Mouse (Mus musculus) midbrain, postnatal 0 days (tissue): ENCODE results near the gene Vmn1r204. TPM values are rescaled to one million over a fixed set of nuclear protein-coding genes. Genes with fewer than 3 reads are reported as not detected.
"Not testable (repeated sequence)": the region's sequence is repeated elsewhere in the genome, so short reads cannot be mapped to it uniquely, and the experiment has no call there.

Source experiments
- ATAC-seq: fragments of 200-750 bp; cut with Nextera tagmentation; 2 replicates; pipeline ENCODE4 v1.8.0; 2017; ENCODE audit warnings: moderate number of reproducible peaks, mild to moderate bottlenecking, moderate TSS enrichment, moderate library complexity; ENCODE audit not compliant: low FRiP score
- DNase-seq: peaks from one replicate; pipeline ENCODE4 v3.0.0-alpha.2; 2015; ENCODE audit warnings: low spot score
- H3K27ac ChIP-seq: fragments of 300-500 bp; sonication (generic); 2 replicates; pipeline ENCODE4 v1.5.1; 2014; ENCODE audit warnings: low read depth, mild to moderate bottlenecking, low read length, mixed read lengths
- H3K27me3 ChIP-seq: fragments of 300-500 bp; sonication (generic); 2 replicates; pipeline ENCODE4 v1.6.1; 2014; ENCODE audit warnings: low read length, control low read depth, mixed read lengths; ENCODE audit not compliant: insufficient read depth
- H3K36me3 ChIP-seq: fragments of 300-500 bp; sonication (generic); 2 replicates; pipeline ENCODE4 v1.6.1; 2014; ENCODE audit warnings: low read length, control low read depth, mixed read lengths; ENCODE audit not compliant: insufficient read depth
- H3K4me1 ChIP-seq: fragments of 300-500 bp; sonication (generic); 2 replicates; pipeline ENCODE4 v1.6.1; 2014; ENCODE audit warnings: mild to moderate bottlenecking, control low read depth, antibody characterized with exemption, low read length, mixed read lengths; ENCODE audit not compliant: insufficient read depth
- H3K4me2 ChIP-seq: fragments of 300-500 bp; sonication (generic); 2 replicates; pipeline ENCODE4 v1.6.1; 2014; ENCODE audit warnings: low read depth, mild to moderate bottlenecking, low read length, mixed read lengths; ENCODE audit not compliant: poor library complexity, severe bottlenecking
- H3K4me3 ChIP-seq: fragments of 300-500 bp; sonication (generic); 2 replicates; pipeline ENCODE4 v1.5.1; 2014; ENCODE audit warnings: low read depth, mild to moderate bottlenecking, low read length, moderate library complexity
- H3K9ac ChIP-seq: fragments of 300-500 bp; sonication (generic); replicated peaks from 2 replicates; pipeline ENCODE4 v1.6.1; 2014; ENCODE audit warnings: mild to moderate bottlenecking, low read length, moderate library complexity, mixed read lengths; ENCODE audit not compliant: poor library complexity, severe bottlenecking
- H3K9me3 ChIP-seq: fragments of 300-500 bp; sonication (generic); 2 replicates; pipeline ENCODE4 v1.6.1; 2016; ENCODE audit warnings: low read length, control low read depth
- CTCF ChIP-seq: IDR thresholded peaks from 2 replicates; pipeline ENCODE4 v1.5.1; 2016; ENCODE audit warnings: antibody characterized with exemption, mild to moderate bottlenecking
- WGBS: fragments of 180-500 bp; shearing (Covaris S2); extraction: QIAGEN DNeasy Blood & Tissue Kit; methylation state at CpG from one replicate; pipeline ENCODE4 v1.1.7; 2014; 5-methylcytosine and 5-hydroxymethylcytosine counted together
- polyA plus RNA-seq: library from polyadenylated mRNA; unstranded; fragments of >200 nt; fragmentation: Nextera tagmentation; extraction: Ambion mirVana; gene quantifications from 2 replicates; pipeline ENCODE4 v1.2.1, GENCODE M21; 2015
- total RNA-seq: library from RNA; depleted of rRNA; stranded (reverse); fragments of >200 nt; gene quantifications from 2 replicates; pipeline ENCODE4 v1.2.3, GENCODE M21; 2014; rRNA removed

Vmn1r204 gene
- total RNA-seq (not detected in 2 replicates), polyA plus RNA-seq (not detected in 2 replicates)

DNA sequence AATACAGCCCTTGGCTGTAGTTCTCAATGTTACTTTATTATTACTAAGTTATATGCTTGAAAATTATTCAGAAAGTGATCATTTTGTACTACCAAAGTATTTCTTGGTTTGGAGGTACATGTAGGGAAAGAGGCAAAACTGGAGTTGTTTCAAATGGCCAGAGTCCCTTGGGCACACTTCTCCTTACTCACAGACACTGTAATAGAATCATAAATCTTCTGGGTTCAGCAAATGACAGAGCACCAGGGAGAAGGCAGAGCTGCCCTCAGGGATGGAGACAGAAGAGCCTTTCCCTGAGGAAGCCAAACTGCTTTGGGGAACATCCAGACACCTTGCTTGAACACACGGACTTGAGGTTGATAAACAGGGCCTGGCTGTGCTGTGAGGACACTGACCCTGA lies at the start of gene Vmn1r204:
Gene Vmn1r204, plus strand, starts transcription at position 301 of the 400 bp plus-strand sequence.
- H3K4me2 ChIP-seq, H3K27ac ChIP-seq, H3K9me3 ChIP-seq, H3K27me3 ChIP-seq, H3K4me3 ChIP-seq, H3K36me3 ChIP-seq, ATAC-seq, H3K4me1 ChIP-seq, H3K9ac ChIP-seq, DNase-seq: not testable (repeated sequence)
- 57% methylated on average over 1 of the region's 1 CpGs for WGBS

DNA sequence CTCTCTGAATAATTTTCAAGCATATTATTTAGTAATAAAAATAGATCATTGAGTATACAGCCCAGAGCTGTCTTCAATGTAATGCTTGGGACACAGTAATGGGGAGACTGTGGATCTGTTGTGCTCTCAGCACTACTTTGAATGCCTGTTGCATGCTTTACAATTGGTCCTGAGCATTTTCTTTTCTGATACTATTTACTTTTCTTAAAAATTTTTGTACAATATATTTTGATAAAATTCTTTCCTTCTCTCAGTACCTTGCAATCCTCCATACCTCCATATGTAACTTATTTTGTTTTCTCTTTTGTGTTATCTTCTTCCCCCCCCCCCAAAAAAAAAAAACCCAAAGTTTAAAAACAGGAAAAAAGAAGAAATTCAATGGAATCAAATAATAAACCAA lies 47.7 kb upstream of the Vmn1r204 start, which contains the start of gene Vmn1r202:
Gene Vmn1r202, minus strand, starts transcription at position 101 of the 400 bp plus-strand sequence.
- Histone ChIP-seq H3K9ac (no peak within 1 kb of the TSS), H3K4me2 (no peak within 1 kb of the TSS), H3K36me3 (no peaks in the 10 kb centered on the region), H3K4me3 (no peak within 1 kb of the TSS), H3K9me3 (no peaks in the 10 kb centered on the region), H3K27ac (no peak within 1 kb of the TSS), H3K27me3 (no peaks in the 10 kb centered on the region), H3K4me1 (no peaks in the 10 kb centered on the region)
- ATAC-seq (no peak), DNase-seq (no peak)
- TF ChIP-seq CTCF, result no peak

GRCm38 (mm10) chr13:22517814-22518213 lies 35.2 kb upstream of the Vmn1r204 start, which contains the start of gene Vmn1r203:
Gene Vmn1r203, plus strand, starts transcription at chr13:22518114.
- no peaks in the 10 kb centered on the region for H3K27me3 ChIP-seq
- no peaks in the 10 kb centered on the region for H3K9me3 ChIP-seq
- no peaks in the 10 kb centered on the region for H3K36me3 ChIP-seq
- ATAC-seq (no peak), DNase-seq (no peak)
- H3K4me1 ChIP-seq, result no peaks in the 10 kb centered on the region
- no peak within 1 kb of the TSS for H3K4me2 ChIP-seq
- no peak within 1 kb of the TSS for H3K27ac ChIP-seq
- H3K9ac ChIP-seq, result no peak within 1 kb of the TSS
- TF ChIP-seq CTCF, result no peak
- no peak within 1 kb of the TSS for H3K4me3 ChIP-seq

GRCm38 (mm10) chr13:22574911-22575310 lies 21.9 kb downstream of the Vmn1r204 start:
- 84% methylated on average over 3 of the region's 3 CpGs for WGBS
- H3K9me3 ChIP-seq, H3K27ac ChIP-seq, DNase-seq, H3K36me3 ChIP-seq, H3K9ac ChIP-seq, H3K4me1 ChIP-seq, H3K4me2 ChIP-seq, H3K27me3 ChIP-seq, ATAC-seq, H3K4me3 ChIP-seq: not testable (repeated sequence)

- H3K36me3 ChIP-seq, DNase-seq, H3K9ac ChIP-seq, ATAC-seq, H3K4me2 ChIP-seq, H3K27me3 ChIP-seq, H3K4me1 ChIP-seq, H3K9me3 ChIP-seq, H3K4me3 ChIP-seq, H3K27ac ChIP-seq: not testable (repeated sequence)
- WGBS, result 83% methylated on average over 14 of the region's 14 CpGs
These were observed 30.3 kb downstream of the Vmn1r204 start for GRCm38 (mm10) chr13:22583336-22583735.

DNA sequence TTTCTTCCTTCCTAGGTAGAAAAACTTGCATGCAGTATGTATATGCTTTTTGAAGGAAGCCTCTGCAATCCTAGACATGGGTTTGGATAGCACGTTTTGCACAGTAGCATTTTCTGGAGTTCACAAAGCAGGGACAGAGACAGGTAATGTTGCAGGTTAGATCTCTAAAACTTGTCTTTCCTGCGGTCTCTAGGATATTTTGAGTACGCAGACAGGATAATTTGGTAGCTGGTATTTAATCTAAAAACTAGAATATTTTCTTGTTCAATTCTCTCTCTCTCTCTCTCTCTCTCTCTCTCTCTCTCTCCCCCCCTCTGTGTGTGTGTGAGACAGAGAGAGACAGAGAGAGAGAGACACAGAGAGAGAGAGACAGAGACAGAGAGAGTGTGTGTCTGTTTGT lies 39.9 kb downstream of the Vmn1r204 start, which contains the start of gene Vmn1r205:
Gene Vmn1r205, minus strand, starts transcription at position 101 of the 400 bp plus-strand sequence.
- Histone ChIP-seq H3K4me1 (no peaks in the 10 kb centered on the region), H3K27ac (no peak within 1 kb of the TSS), H3K36me3 (no peaks in the 10 kb centered on the region), H3K27me3 (no peaks in the 10 kb centered on the region), H3K9me3 (no peaks in the 10 kb centered on the region), H3K4me2 (no peak within 1 kb of the TSS), H3K9ac (no peak within 1 kb of the TSS), H3K4me3 (no peak within 1 kb of the TSS)
- no peak for TF ChIP-seq CTCF
- ATAC-seq (no peak), DNase-seq (no peak)
- WGBS, result 87% methylated on average over 3 of the region's 3 CpGs

Other genes starting within 250 kb of the Vmn1r204 start
- gene Vmn1r197, start 228.6 kb upstream of the Vmn1r204 start, total RNA-seq, result not detected in 2 replicates
- gene Vmn1r197, start 228.6 kb upstream of the Vmn1r204 start, polyA plus RNA-seq, result not detected in 2 replicates
- not detected in 2 replicates for gene Vmn1r198, start 202.8 kb upstream of the Vmn1r204 start, total RNA-seq
- gene Vmn1r198, start 202.8 kb upstream of the Vmn1r204 start, polyA plus RNA-seq, result not detected in 2 replicates
- not detected in 2 replicates for gene Vmn1r199, start 173.4 kb upstream of the Vmn1r204 start, total RNA-seq
- not detected in 2 replicates for gene Vmn1r199, start 173.4 kb upstream of the Vmn1r204 start, polyA plus RNA-seq
- gene Vmn1r200, start 162.8 kb upstream of the Vmn1r204 start, total RNA-seq, result not detected in 2 replicates
- not detected in 2 replicates for gene Vmn1r200, start 162.8 kb upstream of the Vmn1r204 start, polyA plus RNA-seq
- not detected in 2 replicates for gene Vmn1r201, start 81.3 kb upstream of the Vmn1r204 start, total RNA-seq
- gene Vmn1r201, start 81.3 kb upstream of the Vmn1r204 start, polyA plus RNA-seq, result not detected in 2 replicates
- not detected in 2 replicates for gene Vmn1r202, start 47.8 kb upstream of the Vmn1r204 start, total RNA-seq
- not detected in 2 replicates for gene Vmn1r202, start 47.8 kb upstream of the Vmn1r204 start, polyA plus RNA-seq
- not detected in 2 replicates for gene Vmn1r203, start 35.1 kb upstream of the Vmn1r204 start, total RNA-seq
- gene Vmn1r203, start 35.1 kb upstream of the Vmn1r204 start, polyA plus RNA-seq, result not detected in 2 replicates
- gene Vmn1r205, start 39.8 kb downstream of the Vmn1r204 start, total RNA-seq, result not detected in 2 replicates
- not detected in 2 replicates for gene Vmn1r205, start 39.8 kb downstream of the Vmn1r204 start, polyA plus RNA-seq
- not detected in 2 replicates for gene Vmn1r206, start 71.1 kb downstream of the Vmn1r204 start, total RNA-seq
- not detected in 2 replicates for gene Vmn1r206, start 71.1 kb downstream of the Vmn1r204 start, polyA plus RNA-seq
- not detected in 2 replicates for gene Vmn1r207-ps, start 176.4 kb downstream of the Vmn1r204 start, total RNA-seq
- not detected in 2 replicates for gene Vmn1r207-ps, start 176.4 kb downstream of the Vmn1r204 start, polyA plus RNA-seq
- gene Vmn1r208, start 224.2 kb downstream of the Vmn1r204 start, total RNA-seq, result not detected in 2 replicates
- gene Vmn1r208, start 224.2 kb downstream of the Vmn1r204 start, polyA plus RNA-seq, result not detected in 2 replicates